Mouse (Mus musculus): ENCODE measurements around the gene Plekho2. TPM values are rescaled to one million over a fixed set of nuclear protein-coding genes. Genes with fewer than 3 reads are reported as not detected.

Plekho2 gene
- polyA plus RNA-seq, 1 experiment from 2014 or later: 10.6 TPM

GRCm38 (mm10) chr9:65605471-65606136, 25.8 kb upstream of the Plekho2 start:
- H3K27ac ChIP-seq (replicated peaks): no peak overlapping the region
- H3K9me3 ChIP-seq: no peaks in the 10 kb centered on the region
- no peaks in the 10 kb centered on the region for H3K36me3 ChIP-seq
- H3K4me1 ChIP-seq: peaks cover 3% of the 10 kb centered on the region; the same call in 1 of the 2 replicates
- peak overlapping the region; percentile 20 for H3K4me3 ChIP-seq
- H3K9ac ChIP-seq (replicated peaks): no peak overlapping the region
- H3K4me2 ChIP-seq (replicated peaks): peak overlapping the region; percentile 44
- 5% methylated on average over 9 of the region's 9 CpGs for WGBS
- peak; percentile 72; the same call in 1 of the 2 replicates for ATAC-seq (ENCODE audit: low FRiP score, low read depth)
- H3K27me3 ChIP-seq: peaks cover 15% of the 10 kb centered on the region

GRCm38 (mm10) chr9:65603401-65604102, 23.7 kb upstream of the Plekho2 start:
- Histone ChIP-seq H3K36me3 (no peaks in the 10 kb centered on the region), H3K4me3 (no peak overlapping the region), H3K4me2 (replicated peaks) (no peak overlapping the region), H3K27ac (replicated peaks) (no peak overlapping the region), H3K4me1 (peaks cover 3% of the 10 kb centered on the region; the same call in 1 of the 2 replicates), H3K27me3 (peaks cover 15% of the 10 kb centered on the region), H3K9me3 (no peaks in the 10 kb centered on the region), H3K9ac (replicated peaks) (no peak overlapping the region)
- ATAC-seq (ENCODE audit: low FRiP score, low read depth): no peak
- 55% methylated on average over 8 of the region's 8 CpGs for WGBS

DNA sequence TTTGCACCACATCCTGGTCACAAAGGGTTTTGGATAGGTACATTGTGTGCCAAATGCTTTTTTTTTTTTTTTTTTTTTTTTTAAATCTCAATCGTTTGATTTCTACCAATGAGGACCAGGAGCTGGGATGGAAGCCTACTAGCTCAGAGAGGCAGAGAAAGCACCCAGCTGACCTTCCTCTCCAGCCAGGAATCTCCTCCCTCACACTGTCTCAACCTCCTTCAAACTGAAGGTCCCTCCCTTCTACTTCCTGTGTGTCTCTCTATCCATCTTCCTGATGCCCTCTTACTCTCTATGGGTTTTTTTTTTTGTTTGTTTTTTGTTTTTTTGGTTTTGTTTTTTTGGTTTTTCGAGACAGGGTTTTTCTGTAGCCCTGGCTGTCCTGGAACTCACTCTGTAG, 21.1 kb upstream of the Plekho2 start:
- no peaks in the 10 kb centered on the region for H3K27me3 ChIP-seq
- H3K36me3 ChIP-seq: 0 out of 2 replicates have a peak, but pooled peaks cover under 1% of the 10 kb centered on the region
- WGBS: 61% methylated on average over 2 of the region's 2 CpGs
- H3K4me3 ChIP-seq: no peak overlapping the region
- no peak for ATAC-seq (ENCODE audit: low FRiP score, low read depth)
- peaks cover 3% of the 10 kb centered on the region; the same call in 1 of the 2 replicates for H3K4me1 ChIP-seq
- H3K27ac ChIP-seq (replicated peaks): no peak overlapping the region
- H3K9ac ChIP-seq (replicated peaks): no peak overlapping the region
- H3K9me3 ChIP-seq: no peaks in the 10 kb centered on the region
- H3K4me2 ChIP-seq (replicated peaks): no peak overlapping the region

DNA sequence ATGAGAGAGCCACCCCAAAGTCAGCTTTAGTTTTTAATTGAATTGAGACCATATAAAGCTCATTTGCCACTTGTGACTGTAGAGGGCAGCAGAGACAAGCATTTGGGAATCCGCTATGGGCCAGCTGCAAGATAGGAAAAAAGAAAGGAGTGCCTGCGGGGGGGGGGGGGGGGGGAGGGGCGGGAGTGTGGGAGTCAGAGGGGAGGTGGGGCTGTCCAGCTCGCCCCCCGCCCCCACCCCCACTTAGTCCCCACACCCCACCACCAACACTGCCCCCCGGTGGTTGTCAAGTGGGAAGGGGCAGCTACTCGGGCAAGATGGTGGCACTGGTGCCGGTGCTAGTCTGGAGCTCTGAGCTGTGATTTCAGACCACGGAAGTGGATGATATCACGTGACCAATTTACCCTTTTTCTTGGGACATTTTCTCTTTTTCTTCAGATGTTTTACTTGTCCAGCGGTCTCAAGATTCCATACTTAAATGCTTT, 19.0 kb upstream of the Plekho2 start:
- no peak overlapping the region for H3K9ac ChIP-seq (replicated peaks)
- no peaks in the 10 kb centered on the region for H3K4me1 ChIP-seq
- WGBS: 56% methylated on average over 7 of the region's 11 CpGs
- ATAC-seq (ENCODE audit: low FRiP score, low read depth): no peak
- H3K27ac ChIP-seq (replicated peaks): no peak overlapping the region
- H3K4me2 ChIP-seq (replicated peaks): no peak overlapping the region
- no peaks in the 10 kb centered on the region for H3K27me3 ChIP-seq
- no peaks in the 10 kb centered on the region for H3K9me3 ChIP-seq
- no peak overlapping the region for H3K4me3 ChIP-seq
- H3K36me3 ChIP-seq: peaks cover 16% of the 10 kb centered on the region

GRCm38 (mm10) chr9:65593596-65593995, 13.8 kb upstream of the Plekho2 start:
- H3K36me3 ChIP-seq: peaks cover 51% of the 10 kb centered on the region
- H3K27me3 ChIP-seq: peaks cover 6% of the 10 kb centered on the region
- H3K4me2 ChIP-seq (replicated peaks): no peak overlapping the region
- H3K4me1 ChIP-seq: peaks cover 13% of the 10 kb centered on the region
- H3K9ac ChIP-seq (replicated peaks): no peak overlapping the region
- no peak overlapping the region for H3K27ac ChIP-seq (replicated peaks)
- 85% methylated on average over 9 of the region's 9 CpGs for WGBS
- no peaks in the 10 kb centered on the region for H3K9me3 ChIP-seq
- no peak for ATAC-seq (ENCODE audit: low FRiP score, low read depth)
- no peak overlapping the region for H3K4me3 ChIP-seq

DNA sequence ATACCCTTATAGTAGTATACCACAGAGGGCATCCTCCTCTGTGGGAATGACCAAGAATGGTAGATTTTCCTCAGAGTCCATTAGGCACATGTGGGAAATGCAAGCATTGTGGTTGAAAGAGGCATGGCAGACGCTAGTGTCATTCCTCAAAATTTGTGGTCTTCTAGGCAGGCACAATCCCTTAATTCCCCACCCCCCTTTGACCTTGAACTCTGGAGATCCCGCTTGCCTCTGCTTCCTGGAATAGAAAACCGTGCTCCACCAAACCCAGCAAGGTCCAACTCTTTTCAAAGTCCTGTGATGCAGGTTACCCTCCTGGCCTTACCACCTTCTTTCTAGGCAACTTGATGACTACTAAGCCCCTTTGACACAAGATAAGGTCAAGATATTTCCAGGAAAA, 12.9 kb upstream of the Plekho2 start:
- no peak overlapping the region for H3K4me3 ChIP-seq
- H3K27ac ChIP-seq (replicated peaks): no peak overlapping the region
- peaks cover 6% of the 10 kb centered on the region for H3K27me3 ChIP-seq
- 92% methylated on average over 3 of the region's 3 CpGs for WGBS
- H3K4me1 ChIP-seq: peaks cover 20% of the 10 kb centered on the region
- no peak for ATAC-seq (ENCODE audit: low FRiP score, low read depth)
- no peak overlapping the region for H3K9ac ChIP-seq (replicated peaks)
- H3K36me3 ChIP-seq: peaks cover 51% of the 10 kb centered on the region
- H3K9me3 ChIP-seq: no peaks in the 10 kb centered on the region
- no peak overlapping the region for H3K4me2 ChIP-seq (replicated peaks)

- Histone ChIP-seq H3K4me1 (peaks cover 30% of the 10 kb centered on the region), H3K4me3 (peak overlapping the region; percentile 66), H3K27ac (replicated peaks) (no peak overlapping the region), H3K9ac (replicated peaks) (peak overlapping the region; percentile 78), H3K27me3 (peaks cover 6% of the 10 kb centered on the region), H3K4me2 (replicated peaks) (peak overlapping the region; percentile 96), H3K9me3 (no peaks in the 10 kb centered on the region), H3K36me3 (peaks cover 38% of the 10 kb centered on the region)
- no peak for ATAC-seq (ENCODE audit: low FRiP score, low read depth)
- WGBS: 92% methylated on average over 3 of the region's 3 CpGs
Observed at GRCm38 (mm10) chr9:65589091-65589490, 9.3 kb upstream of the Plekho2 start.

- H3K36me3 ChIP-seq: peaks cover 25% of the 10 kb centered on the region
- no peak overlapping the region for H3K27ac ChIP-seq (replicated peaks)
- under 1% methylated on average over 64 of the region's 64 CpGs for WGBS
- H3K9me3 ChIP-seq: no peaks in the 10 kb centered on the region
- H3K4me2 ChIP-seq (replicated peaks): peak overlapping the region; percentile 96
- peaks cover 30% of the 10 kb centered on the region for H3K4me1 ChIP-seq
- peak overlapping the region; percentile 66 for H3K4me3 ChIP-seq
- peak overlapping the region; percentile 78 for H3K9ac ChIP-seq (replicated peaks)
- peaks cover 6% of the 10 kb centered on the region for H3K27me3 ChIP-seq
- ATAC-seq (ENCODE audit: low FRiP score, low read depth): peak; percentile 24
Observed at GRCm38 (mm10) chr9:65587573-65588358, 7.9 kb upstream of the Plekho2 start.

DNA sequence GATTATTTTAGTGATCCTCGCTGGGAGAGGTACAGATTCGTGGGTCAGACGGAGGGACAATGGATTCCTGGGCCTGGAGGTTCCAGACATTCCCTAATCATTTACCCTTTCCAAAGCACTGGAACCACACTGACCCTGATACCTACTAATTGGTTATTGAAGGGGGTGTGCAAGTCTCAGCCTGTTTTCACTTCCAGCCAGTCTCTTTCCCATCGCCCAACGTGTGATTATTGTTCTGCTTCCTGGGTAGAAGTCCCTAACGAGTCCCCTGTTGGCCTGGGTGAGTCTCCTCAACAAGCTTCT, 7.4 kb upstream of the Plekho2 start:
- Histone ChIP-seq H3K9me3 (no peaks in the 10 kb centered on the region), H3K4me2 (replicated peaks) (peak overlapping the region; percentile 96), H3K4me3 (peak overlapping the region; percentile 66), H3K27ac (replicated peaks) (no peak overlapping the region; the same call in 1 of the 2 replicates), H3K4me1 (peaks cover 30% of the 10 kb centered on the region), H3K27me3 (peaks cover 6% of the 10 kb centered on the region), H3K9ac (replicated peaks) (peak overlapping the region; percentile 78), H3K36me3 (peaks cover 20% of the 10 kb centered on the region)
- ATAC-seq (ENCODE audit: low FRiP score, low read depth): 0 out of 2 replicates have a peak, but pooled peaks have one; percentile 31
- WGBS: 0% methylated on average over 6 of the region's 6 CpGs

- 9% methylated on average over 27 of the region's 28 CpGs for WGBS
- Histone ChIP-seq H3K27ac (replicated peaks) (peak within 1 kb of the TSS; percentile 64), H3K4me2 (replicated peaks) (peak within 1 kb of the TSS; percentile 96), H3K4me3 (peak within 1 kb of the TSS; percentile 66), H3K4me1 (peaks cover 30% of the 10 kb centered on the region), H3K36me3 (peaks cover 16% of the 10 kb centered on the region), H3K9ac (replicated peaks) (peak within 1 kb of the TSS; percentile 78), H3K27me3 (peaks cover 6% of the 10 kb centered on the region), H3K9me3 (no peaks in the 10 kb centered on the region)
- ATAC-seq (ENCODE audit: low FRiP score, low read depth): peak; percentile 88
Observed at GRCm38 (mm10) chr9:65586406-65587269, 6.8 kb upstream of the Plekho2 start, which contains the start of gene Pif1. Pif1 (plus strand) TSS chr9:65587160.

DNA sequence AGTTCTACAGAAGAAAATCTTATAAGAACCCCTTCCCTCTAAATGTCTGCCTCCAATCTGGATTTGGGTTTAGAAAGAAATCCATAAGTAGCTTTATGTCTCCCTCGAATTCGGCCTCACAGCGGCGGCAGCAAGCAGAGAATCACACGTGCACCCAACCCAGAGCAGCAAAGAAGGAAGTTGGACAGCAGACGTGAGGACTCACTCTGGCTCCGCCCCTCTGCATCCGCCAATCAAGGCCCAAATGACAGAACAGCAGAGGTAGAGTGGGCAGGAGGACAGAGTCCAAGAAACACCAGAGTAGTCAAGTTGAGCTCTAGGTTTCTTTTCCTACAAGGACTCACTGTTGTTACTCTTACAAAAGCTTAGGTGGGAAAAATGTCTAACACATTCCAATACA, 3.2 kb upstream of the Plekho2 start:
- peaks cover 32% of the 10 kb centered on the region for H3K4me1 ChIP-seq
- no peaks in the 10 kb centered on the region for H3K36me3 ChIP-seq
- no peak overlapping the region for H3K4me3 ChIP-seq
- WGBS: 30% methylated on average over 8 of the region's 8 CpGs
- H3K9ac ChIP-seq (replicated peaks): no peak overlapping the region
- no peak overlapping the region for H3K27ac ChIP-seq (replicated peaks)
- no peak for ATAC-seq (ENCODE audit: low FRiP score, low read depth)
- H3K4me2 ChIP-seq (replicated peaks): no peak overlapping the region
- no peaks in the 10 kb centered on the region for H3K27me3 ChIP-seq
- H3K9me3 ChIP-seq: no peaks in the 10 kb centered on the region
